Mouse (Mus musculus) lung, embryonic 14.5 days (tissue): ENCODE measurements around the gene Gm20388. TPM values are rescaled to one million over a fixed set of nuclear protein-coding genes. Genes with fewer than 3 reads are reported as not detected.

Source experiments
- ATAC-seq: fragments of 200-750 bp; cut with Nextera tagmentation; 2 replicates; pipeline ENCODE4 v1.8.0; 2017; ENCODE audit warnings: mild to moderate bottlenecking, moderate TSS enrichment, moderate library complexity; ENCODE audit not compliant: insufficient read depth
- DNase-seq: peaks from one replicate; pipeline ENCODE4 v3.0.0-alpha.2; 2015
- H3K27ac ChIP-seq: fragments of 300-500 bp; sonication (generic); 2 replicates; pipeline ENCODE4 v1.5.1; 2014; ENCODE audit warnings: low read depth, mild to moderate bottlenecking, moderate library complexity
- H3K27me3 ChIP-seq: fragments of 300-500 bp; sonication (generic); 2 replicates; pipeline ENCODE4 v1.6.1; 2014; ENCODE audit warnings: low read length, control low read depth; ENCODE audit not compliant: insufficient read depth
- H3K36me3 ChIP-seq: fragments of 300-500 bp; sonication (generic); 2 replicates; pipeline ENCODE4 v1.6.1; 2014; ENCODE audit warnings: control low read depth; ENCODE audit not compliant: insufficient read depth
- H3K4me1 ChIP-seq: fragments of 300-500 bp; sonication (generic); 2 replicates; pipeline ENCODE4 v1.6.1; 2014; ENCODE audit warnings: antibody characterized with exemption, control low read depth; ENCODE audit not compliant: insufficient read depth
- H3K4me2 ChIP-seq: fragments of 300-500 bp; sonication (generic); 2 replicates; pipeline ENCODE4 v1.6.1; 2014; ENCODE audit warnings: mild to moderate bottlenecking
- H3K4me3 ChIP-seq: fragments of 300-500 bp; sonication (generic); 2 replicates; pipeline ENCODE4 v1.5.1; 2014; ENCODE audit warnings: low read depth, low read length
- H3K9ac ChIP-seq: fragments of 300-500 bp; sonication (generic); 2 replicates; pipeline ENCODE4 v1.6.1; 2014
- H3K9me3 ChIP-seq: fragments of 300-500 bp; sonication (generic); 2 replicates; pipeline ENCODE4 v1.6.1; 2016; ENCODE audit warnings: low read depth, low read length, control low read depth
- CTCF ChIP-seq: IDR thresholded peaks from 2 replicates; pipeline ENCODE4 v1.5.1; 2016; ENCODE audit warnings: antibody characterized with exemption, low read depth
- WGBS: fragments of 180-500 bp; shearing (Covaris S2); extraction: QIAGEN DNeasy Blood & Tissue Kit; methylation state at CpG from one replicate; pipeline ENCODE4 v1.1.7; 2014; 5-methylcytosine and 5-hydroxymethylcytosine counted together
- polyA plus RNA-seq: library from polyadenylated mRNA; unstranded; fragments of >200 nt; fragmentation: Nextera tagmentation; extraction: Ambion mirVana; gene quantifications from 2 replicates; pipeline ENCODE4 v1.2.1, GENCODE M21; 2014

Gene Gm20388
- polyA plus RNA-seq, 1 experiment from 2014 or later, result not detected

GRCm38 (mm10) chr8:121575661-121576060 is 1665.0 kb downstream of the Gm20388 start:
- H3K4me2 ChIP-seq, result no peak overlapping the region
- H3K36me3 ChIP-seq, result no peaks in the 10 kb centered on the region
- no peak overlapping the region for H3K27ac ChIP-seq
- no peak for TF ChIP-seq CTCF
- no peaks in the 10 kb centered on the region for H3K9me3 ChIP-seq
- WGBS, result 84% methylated on average over 3 of the region's 3 CpGs
- DNase-seq (no peak), ATAC-seq (no peak)
- peaks cover 11% of the 10 kb centered on the region for H3K4me1 ChIP-seq
- H3K27me3 ChIP-seq, result no peaks in the 10 kb centered on the region
- H3K4me3 ChIP-seq, result no peak overlapping the region
- no peak overlapping the region; the same call in 1 of the 2 replicates for H3K9ac ChIP-seq

- H3K4me3 ChIP-seq, result peak overlapping the region; percentile 90
- H3K9ac ChIP-seq, result peak overlapping the region; percentile 80
- H3K36me3 ChIP-seq, result no peaks in the 10 kb centered on the region
- H3K27me3 ChIP-seq, result no peaks in the 10 kb centered on the region
- no peak for TF ChIP-seq CTCF
- peak overlapping the region; percentile 75 for H3K4me2 ChIP-seq
- ATAC-seq, result peak; percentile 7
- no peak overlapping the region for H3K27ac ChIP-seq
- H3K4me1 ChIP-seq, result peaks cover 11% of the 10 kb centered on the region
- DNase-seq, result peak; percentile 37
- H3K9me3 ChIP-seq, result no peaks in the 10 kb centered on the region
- WGBS, result 1% methylated on average over 44 of the region's 44 CpGs
These were observed 1667.4 kb downstream of the Gm20388 start for GRCm38 (mm10) chr8:121577751-121578675.

- peak within 1 kb of the TSS; percentile 90 for H3K4me3 ChIP-seq
These were observed 1668.2 kb downstream of the Gm20388 start, which contains the start of gene Fbxo31 for GRCm38 (mm10) chr8:121578676-121579451. Gene Fbxo31, minus strand, starts transcription at chr8:121578806.

GRCm38 (mm10) chr8:121580465-121580864 is 1669.8 kb downstream of the Gm20388 start:
- no peak for TF ChIP-seq CTCF
- Histone ChIP-seq H3K36me3 (no peaks in the 10 kb centered on the region), H3K9me3 (no peaks in the 10 kb centered on the region), H3K9ac (no peak overlapping the region), H3K4me2 (no peak overlapping the region), H3K27me3 (no peaks in the 10 kb centered on the region), H3K4me1 (peaks cover 11% of the 10 kb centered on the region), H3K4me3 (no peak overlapping the region), H3K27ac (no peak overlapping the region)
- 7% methylated on average over 9 of the region's 9 CpGs for WGBS
- ATAC-seq (no peak), DNase-seq (peak; percentile 34)

More at GRCm38 (mm10) chr8:121578676-121579451, 1668.2 kb downstream of the Gm20388 start, which contains the start of gene Fbxo31:
- Histone ChIP-seq H3K27ac (no peak within 1 kb of the TSS), H3K27me3 (no peaks in the 10 kb centered on the region), H3K4me2 (peak within 1 kb of the TSS; percentile 75), H3K36me3 (no peaks in the 10 kb centered on the region), H3K4me1 (peaks cover 11% of the 10 kb centered on the region), H3K9me3 (no peaks in the 10 kb centered on the region), H3K9ac (peak within 1 kb of the TSS; percentile 80)
- WGBS, result 1% methylated on average over 60 of the region's 63 CpGs
- TF ChIP-seq CTCF, result no peak
- peak; percentile 96 for DNase-seq
- peak; percentile 91 for ATAC-seq

- Histone ChIP-seq H3K27ac (no peak overlapping the region), H3K4me3 (no peak overlapping the region), H3K9ac (no peak overlapping the region), H3K36me3 (no peaks in the 10 kb centered on the region), H3K4me1 (peaks cover 4% of the 10 kb centered on the region; the same call in 1 of the 2 replicates), H3K4me2 (no peak overlapping the region), H3K27me3 (no peaks in the 10 kb centered on the region), H3K9me3 (no peaks in the 10 kb centered on the region)
- WGBS, result 36% methylated on average over 8 of the region's 8 CpGs
- DNase-seq (no peak), ATAC-seq (no peak)
- TF ChIP-seq CTCF, result no peak
These were observed 1673.0 kb downstream of the Gm20388 start for GRCm38 (mm10) chr8:121583653-121584052.

GRCm38 (mm10) chr8:121584730-121585129 is 1674.1 kb downstream of the Gm20388 start:
- ATAC-seq, result no peak
- Histone ChIP-seq H3K4me3 (peak overlapping the region; percentile 56), H3K36me3 (no peaks in the 10 kb centered on the region), H3K9ac (no peak overlapping the region), H3K4me2 (peak overlapping the region; percentile 66), H3K27ac (no peak overlapping the region), H3K9me3 (no peaks in the 10 kb centered on the region), H3K4me1 (peaks cover 4% of the 10 kb centered on the region; the same call in 1 of the 2 replicates), H3K27me3 (no peaks in the 10 kb centered on the region)
- TF ChIP-seq CTCF, result no peak
- DNase-seq, result no peak
- WGBS, result 43% methylated on average over 13 of the region's 13 CpGs
